In the genomic region with DNA sequence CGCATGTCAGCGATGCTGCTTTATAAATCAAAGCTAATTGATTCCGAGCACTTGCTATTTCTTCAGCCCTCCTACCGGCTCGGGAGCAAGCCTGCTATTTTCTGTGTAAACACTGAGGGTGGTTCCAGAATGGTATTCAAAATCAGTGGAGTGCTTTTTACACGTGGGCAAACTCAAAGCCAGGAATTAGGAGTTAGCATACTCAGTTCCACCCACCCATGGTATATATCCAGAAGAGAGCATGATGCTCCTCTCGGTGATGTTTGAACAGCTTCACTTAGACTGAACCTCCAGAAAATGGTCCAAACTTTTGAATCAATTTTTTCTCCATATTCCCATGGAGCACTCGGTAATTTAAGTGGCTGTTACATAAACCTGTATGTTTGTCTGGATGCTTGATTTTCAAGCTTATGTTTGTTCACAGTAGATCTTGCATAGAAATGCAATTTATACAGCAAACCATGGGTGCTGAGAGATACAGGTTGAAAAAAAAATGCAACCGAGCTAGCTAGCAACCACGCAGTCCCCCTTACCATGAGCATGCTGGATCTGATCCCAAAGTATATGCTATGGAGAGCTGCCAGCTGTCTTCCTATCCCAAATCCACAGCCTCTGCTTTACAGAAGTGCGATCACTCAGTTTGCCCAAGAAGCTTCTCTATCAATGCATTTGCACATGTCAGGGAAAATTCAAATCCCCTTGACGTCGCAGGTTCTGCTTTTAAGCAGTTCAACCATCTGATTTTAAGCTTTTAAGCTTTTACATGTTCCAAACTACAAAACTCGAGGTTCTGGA, we compare ENCODE assay signal across 23 mouse cellular contexts. TPM values are rescaled to one million over a fixed set of nuclear protein-coding genes. Genes with fewer than 3 reads are reported as not detected.
DNase-seq lines count a peak whose midpoint lies in the region; TF ChIP-seq lines count a peak whose summit lies in the region.
"Had no signal": no experiment of that assay in that cellular context is flagged by ENCODE, and none has a peak within 500 bp of the region (broad histone marks: within the 10 kb centered on the region; RNA-seq: fewer than 3 reads in every experiment).

No protein-coding gene starts in this region.

- H3K27ac ChIP-seq in gastrocnemius, adult 2 months, result no peak overlapping the region
- H3K27ac ChIP-seq: embryonic facial prominence, embryonic 13.5 days; heart, embryonic 13.5 days; kidney, postnatal 0 days; limb, embryonic 15.5 days had no signal

- no peak for TF ChIP-seq POLR2A in brain, embryonic 14.5 days (IDR thresholded peaks at IDR 0.05; ENCODE audit: borderline replicate concordance, extremely low read depth, insufficient read depth, insufficient read length, poor library complexity, severe bottlenecking)

- intact Hi-C loops in gastrocnemius, adult 2 months (cut with DNase I), result no loop called here

- no peak overlapping the region for H3K4me3 ChIP-seq in gastrocnemius, adult 2 months
- H3K4me3 ChIP-seq: embryonic facial prominence, embryonic 13.5 days; heart, embryonic 13.5 days; limb, embryonic 15.5 days had no signal

- DNase-seq in layer of hippocampus, adult 18-20 months (ENCODE audit: low spot score in 2 of 2), result peak; percentile 54 to 73
- DNase-seq in layer of hippocampus, postnatal 10 days (ENCODE audit: low spot score in 2 of 2), result no peak
- DNase-seq in brain, embryonic 14.5 days (ENCODE audit: low read depth), result peak; percentile 50
- DNase-seq in layer of hippocampus, adult 9-11 months, result peak; percentile 57
- peak; percentile 39 for DNase-seq in right cerebral cortex, postnatal 25 days
- no peak for DNase-seq in adrenal gland, adult (ENCODE audit: inconsistent age in 2 of 2, low spot score in 1 of 2)
- DNase-seq in gastrocnemius, adult 2 months, result no peak
- DNase-seq: cerebellum, adult 8-10 months; heart, postnatal 36 days; kidney, adult 11 months; liver, postnatal 0 days had no signal

- TF ChIP-seq CTCF in brain, embryonic 14.5 days (IDR thresholded peaks at IDR 0.05; ENCODE audit: borderline replicate concordance, extremely low read depth, insufficient read depth, insufficient read length), result no peak
- no peak for TF ChIP-seq CTCF in gastrocnemius, adult 2 months (IDR thresholded peaks at IDR 0.05)

RNA-seq across cellular contexts. Expression of a gene that starts 56.8 kb away (rescaled TPM):
- total RNA-seq in layer of hippocampus, adult 18-20 months (2021), result not detected
- not detected for total RNA-seq in layer of hippocampus, postnatal 10 days (2021)
- not detected in 2 replicates for polyA plus RNA-seq in brain, embryonic 14.5 days (2012; rRNA removed)
- not detected for total RNA-seq in gastrocnemius, adult 2 months (2021)
- total RNA-seq: common myeloid progenitor, adult 5-6 weeks; gastrocnemius, adult 18-20 months; granulocyte monocyte progenitor cell, adult 5-6 weeks; heart, postnatal 36 days; layer of hippocampus, postnatal 36 days had no signal
- polyA plus RNA-seq: G1E; heart, embryonic 13.5 days; kidney, postnatal 0 days; liver, postnatal 0 days; neural tube, embryonic 11.5 days; small intestine, adult 2 months; thymus, postnatal 0 days had no signal

RNA-seq across cellular contexts. Expression of a gene that starts 57.4 kb away (rescaled TPM):
- total RNA-seq in layer of hippocampus, adult 18-20 months (2021), result 1 to 10 TPM; 1.0 to 1.6 TPM
- 1 to 10 TPM in 1 of 2 experiments, under 1 TPM in 1; 0.80 to 1.1 TPM for total RNA-seq in layer of hippocampus, postnatal 10 days (2021)
- polyA plus RNA-seq in brain, embryonic 14.5 days (2012; rRNA removed), result 0.23 and 0.52 TPM in 2 replicates
- total RNA-seq in gastrocnemius, adult 2 months (2021), result not detected
- total RNA-seq: common myeloid progenitor, adult 5-6 weeks; gastrocnemius, adult 18-20 months; granulocyte monocyte progenitor cell, adult 5-6 weeks; heart, postnatal 36 days had no signal
- polyA plus RNA-seq: G1E; liver, postnatal 0 days had no signal

Comparison
In these comparisons a context has a peak if more than half of its experiments do, and no peak if none do; other contexts are left out.
1. DNase-seq: peak in layer of hippocampus, adult 18-20 months (2 of 2), brain, embryonic 14.5 days (single experiment), layer of hippocampus, adult 9-11 months (single experiment) and right cerebral cortex, postnatal 25 days (single experiment); none in layer of hippocampus, postnatal 10 days (0 of 2), adrenal gland, adult (0 of 2) and gastrocnemius, adult 2 months (single experiment).